Mouse (Mus musculus) hindbrain, embryonic 16.5 days (tissue): ENCODE data around the gene Cox15. TPM values are rescaled to one million over a fixed set of nuclear protein-coding genes. Genes with fewer than 3 reads are reported as not detected.

Experiments used
- ATAC-seq: fragments of 200-750 bp; cut with Nextera tagmentation; 2 replicates; pipeline ENCODE4 v1.8.0; 2017; ENCODE audit warnings: moderate TSS enrichment, moderate library complexity
- H3K27ac ChIP-seq: fragments of 300-500 bp; sonication (generic); 2 replicates; pipeline ENCODE4 v1.5.1; 2014; ENCODE audit warnings: low read depth, mild to moderate bottlenecking, control low read depth, low read length, moderate library complexity
- H3K27me3 ChIP-seq: fragments of 300-500 bp; sonication (generic); replicated peaks from 2 replicates; pipeline ENCODE4 v1.6.1; 2014; ENCODE audit warnings: low read length; ENCODE audit not compliant: control insufficient read depth, insufficient read depth
- H3K36me3 ChIP-seq: fragments of 300-500 bp; sonication (generic); 2 replicates; pipeline ENCODE4 v1.6.1; 2014; ENCODE audit warnings: mild to moderate bottlenecking, low read length, moderate library complexity, mixed read lengths; ENCODE audit not compliant: control insufficient read depth, insufficient read depth
- H3K4me1 ChIP-seq: fragments of 300-500 bp; sonication (generic); 2 replicates; pipeline ENCODE4 v1.6.1; 2014; ENCODE audit warnings: low read depth, low read length; ENCODE audit not compliant: control insufficient read depth, insufficient read depth
- H3K4me2 ChIP-seq: fragments of 300-500 bp; sonication (generic); 2 replicates; pipeline ENCODE4 v1.6.1; 2014; ENCODE audit warnings: mild to moderate bottlenecking, low read length, control low read depth, moderate library complexity
- H3K4me3 ChIP-seq: fragments of 300-500 bp; sonication (generic); 2 replicates; pipeline ENCODE4 v1.5.1; 2014; ENCODE audit warnings: mild to moderate bottlenecking, low read length, control low read depth, moderate library complexity
- H3K9ac ChIP-seq: fragments of 300-500 bp; sonication (generic); 2 replicates; pipeline ENCODE4 v1.6.1; 2014; ENCODE audit warnings: low read depth, mild to moderate bottlenecking, control low read depth, low read length, moderate library complexity
- H3K9me3 ChIP-seq: fragments of 300-500 bp; sonication (generic); 2 replicates; pipeline ENCODE4 v1.6.1; 2014; ENCODE audit warnings: mild to moderate bottlenecking, low read length, moderate library complexity; ENCODE audit not compliant: control insufficient read depth
- WGBS: fragments of 180-500 bp; shearing (Covaris S2); extraction: QIAGEN DNeasy Blood & Tissue Kit; methylation state at CpG from one replicate; pipeline ENCODE4 v1.1.7; 2014; 5-methylcytosine and 5-hydroxymethylcytosine counted together
- polyA plus RNA-seq: library from polyadenylated mRNA; unstranded; fragments of >200 nt; fragmentation: Nextera tagmentation; extraction: Ambion mirVana; gene quantifications from 2 replicates; pipeline ENCODE4 v1.2.1, GENCODE M21; 2015

Gene Cox15
- polyA plus RNA-seq, 1 experiment from 2014 or later: 13.2 TPM

- WGBS: 91% methylated on average over 20 of the region's 20 CpGs
- no peak overlapping the region for H3K9ac ChIP-seq
- no peak overlapping the region for H3K27ac ChIP-seq
- H3K36me3 ChIP-seq: peaks cover 24% of the 10 kb centered on the region
- H3K27me3 ChIP-seq: no peaks in the 10 kb centered on the region
- ATAC-seq: no peak
- no peaks in the 10 kb centered on the region for H3K9me3 ChIP-seq
- no peak overlapping the region for H3K4me3 ChIP-seq
- H3K4me2 ChIP-seq: no peak overlapping the region
- H3K4me1 ChIP-seq: no peaks in the 10 kb centered on the region
Observed at GRCm38 (mm10) chr19:43724194-43724593, 28.6 kb downstream of the Cox15 start.

- H3K4me3 ChIP-seq: no peak overlapping the region
- no peak overlapping the region for H3K27ac ChIP-seq
- 84% methylated on average over 10 of the region's 10 CpGs for WGBS
- H3K9ac ChIP-seq: no peak overlapping the region
- no peak for ATAC-seq
- H3K27me3 ChIP-seq: no peaks in the 10 kb centered on the region
- no peak overlapping the region for H3K4me2 ChIP-seq
- peaks cover 25% of the 10 kb centered on the region for H3K36me3 ChIP-seq
- H3K9me3 ChIP-seq: no peaks in the 10 kb centered on the region
- H3K4me1 ChIP-seq: no peaks in the 10 kb centered on the region
Observed at GRCm38 (mm10) chr19:43723501-43723900, 29.3 kb downstream of the Cox15 start.

- Histone ChIP-seq H3K36me3 (peaks cover 26% of the 10 kb centered on the region), H3K9ac (no peak overlapping the region), H3K9me3 (no peaks in the 10 kb centered on the region), H3K4me1 (no peaks in the 10 kb centered on the region), H3K4me2 (no peak overlapping the region), H3K27ac (no peak overlapping the region), H3K4me3 (no peak overlapping the region), H3K27me3 (no peaks in the 10 kb centered on the region)
- WGBS: 74% methylated on average over 8 of the region's 8 CpGs
- ATAC-seq: no peak
Observed at GRCm38 (mm10) chr19:43722891-43723290, 29.9 kb downstream of the Cox15 start.

- no peak overlapping the region for H3K4me2 ChIP-seq
- H3K27ac ChIP-seq: no peak overlapping the region
- 93% methylated on average over 11 of the region's 11 CpGs for WGBS
- peaks cover 11% of the 10 kb centered on the region; the same call in 1 of the 2 replicates for H3K36me3 ChIP-seq
- no peaks in the 10 kb centered on the region for H3K4me1 ChIP-seq
- ATAC-seq: no peak
- no peak overlapping the region for H3K9ac ChIP-seq
- H3K27me3 ChIP-seq: no peaks in the 10 kb centered on the region
- no peaks in the 10 kb centered on the region for H3K9me3 ChIP-seq
- no peak overlapping the region for H3K4me3 ChIP-seq
Observed at GRCm38 (mm10) chr19:43720061-43720460, 32.7 kb downstream of the Cox15 start.

GRCm38 (mm10) chr19:43711971-43712370 lies 40.8 kb downstream of the Cox15 start:
- Histone ChIP-seq H3K27me3 (no peaks in the 10 kb centered on the region), H3K4me1 (no peaks in the 10 kb centered on the region), H3K27ac (no peak overlapping the region), H3K36me3 (peaks cover 2% of the 10 kb centered on the region; the same call in 1 of the 2 replicates), H3K4me3 (no peak overlapping the region), H3K9ac (no peak overlapping the region), H3K9me3 (no peaks in the 10 kb centered on the region), H3K4me2 (no peak overlapping the region)
- ATAC-seq: no peak
- 76% methylated on average over 5 of the region's 5 CpGs for WGBS

- H3K27me3 ChIP-seq: no peaks in the 10 kb centered on the region
- no peak for ATAC-seq
- H3K4me2 ChIP-seq: no peak overlapping the region
- H3K27ac ChIP-seq: no peak overlapping the region
- WGBS: 61% methylated on average over 22 of the region's 22 CpGs
- no peak overlapping the region for H3K4me3 ChIP-seq
- H3K36me3 ChIP-seq: peaks cover 3% of the 10 kb centered on the region
- H3K9me3 ChIP-seq: no peaks in the 10 kb centered on the region
- no peak overlapping the region for H3K9ac ChIP-seq
- no peaks in the 10 kb centered on the region for H3K4me1 ChIP-seq
Observed at GRCm38 (mm10) chr19:43711159-43711916, 41.5 kb downstream of the Cox15 start.

- ATAC-seq: no peak; the same call in 1 of the 2 replicates
- no peak overlapping the region for H3K4me2 ChIP-seq
- H3K27me3 ChIP-seq: no peaks in the 10 kb centered on the region
- WGBS: 43% methylated on average over 8 of the region's 8 CpGs
- no peaks in the 10 kb centered on the region for H3K4me1 ChIP-seq
- peaks cover 17% of the 10 kb centered on the region for H3K36me3 ChIP-seq
- no peak overlapping the region for H3K4me3 ChIP-seq
- no peak overlapping the region for H3K9ac ChIP-seq
- no peaks in the 10 kb centered on the region for H3K9me3 ChIP-seq
- no peak overlapping the region for H3K27ac ChIP-seq
Observed at GRCm38 (mm10) chr19:43709317-43709716, 43.5 kb downstream of the Cox15 start.

- Histone ChIP-seq H3K27me3 (no peaks in the 10 kb centered on the region), H3K4me1 (no peaks in the 10 kb centered on the region), H3K4me2 (no peak overlapping the region), H3K9ac (no peak overlapping the region), H3K27ac (no peak overlapping the region), H3K36me3 (peaks cover 17% of the 10 kb centered on the region), H3K4me3 (no peak overlapping the region), H3K9me3 (no peaks in the 10 kb centered on the region)
- no peak for ATAC-seq
- 93% methylated on average over 7 of the region's 7 CpGs for WGBS
Observed at GRCm38 (mm10) chr19:43708206-43708605, 44.6 kb downstream of the Cox15 start.

GRCm38 (mm10) chr19:43704787-43705497 lies 47.9 kb downstream of the Cox15 start:
- H3K36me3 ChIP-seq: peaks cover 25% of the 10 kb centered on the region
- ATAC-seq: no peak

More at GRCm38 (mm10) chr19:43704787-43705497, 47.9 kb downstream of the Cox15 start:
- no peaks in the 10 kb centered on the region for H3K4me1 ChIP-seq
- H3K27me3 ChIP-seq: no peaks in the 10 kb centered on the region
- 94% methylated on average over 17 of the region's 17 CpGs for WGBS
- H3K9ac ChIP-seq: no peak overlapping the region
- no peak overlapping the region for H3K27ac ChIP-seq
- H3K9me3 ChIP-seq: no peaks in the 10 kb centered on the region
- no peak overlapping the region for H3K4me3 ChIP-seq
- H3K4me2 ChIP-seq: no peak overlapping the region
